Mouse (Mus musculus) adrenal gland, postnatal 36 days (tissue): Measurements from ENCODE around the gene Gm6904. TPM values are rescaled to one million over a fixed set of nuclear protein-coding genes. Genes with fewer than 3 reads are reported as not detected.
"Not testable (repeated sequence)": the region's sequence is repeated elsewhere in the genome, so short reads cannot be mapped to it uniquely, and the experiment has no call there.

Experiments used
- DNase-seq, 2 experiments: peaks; one replicate each; pipeline ENCODE4 v3.0.0; 2021; ENCODE audit warnings: mixed read lengths in 1 of 2
- long read RNA-seq, 2 experiments: library from polyadenylated mRNA; stranded (forward); transcript quantifications; one replicate each; pipeline ENCODE4 v2.0.0; 2021; ENCODE audit warnings: borderline sequencing depth in 2 of 2
- total RNA-seq, 2 experiments: library from RNA; stranded (reverse); gene quantifications; 2 replicates each; pipeline ENCODE4 v1.2.3; 2021

The Gm6904 gene
- total RNA-seq = 1 to 10 TPM in 1 of 2 experiments, under 1 TPM in 1; 0.70 to 1.1 TPM
- long read RNA-seq, experiment 1 = 0 reads
- long read RNA-seq, experiment 2, partial matches to known transcripts = 0 of 1 reads
- long read RNA-seq, experiment 2, other reads (novel, unspliced or antisense) = 1 of 1 reads

- peak; percentile 0 to 3 for DNase-seq
These were observed at the start of gene Gm6904 for GRCm38 (mm10) chr14:59260056-59260455. Gene Gm6904 (minus strand): TSS chr14:59260216.

GRCm38 (mm10) chr14:59297391-59297790 is 37.4 kb upstream of the Gm6904 start, which contains the start of gene Phf11a:
Gene Phf11a (minus strand): TSS chr14:59297522.
- DNase-seq = not testable (repeated sequence)

- DNase-seq = not testable (repeated sequence)
These were observed 31.8 kb upstream of the Gm6904 start for GRCm38 (mm10) chr14:59291769-59292168.

GRCm38 (mm10) chr14:59274961-59275360 is 14.9 kb upstream of the Gm6904 start:
- DNase-seq = not testable (repeated sequence)

GRCm38 (mm10) chr14:59255861-59256260 is 4.2 kb downstream of the Gm6904 start:
- not testable (repeated sequence) for DNase-seq

GRCm38 (mm10) chr14:59250350-59250749 is 9.7 kb downstream of the Gm6904 start:
- peak; percentile 2 to 6 for DNase-seq

GRCm38 (mm10) chr14:59233635-59234034 is 26.4 kb downstream of the Gm6904 start:
- DNase-seq = no peak

GRCm38 (mm10) chr14:59232003-59232402 is 28.0 kb downstream of the Gm6904 start:
- DNase-seq = peak; percentile 71 to 73

GRCm38 (mm10) chr14:59230331-59230966 is 29.6 kb downstream of the Gm6904 start:
- no peak for DNase-seq

- DNase-seq = no peak
These were observed 30.2 kb downstream of the Gm6904 start for GRCm38 (mm10) chr14:59229822-59230221.

- DNase-seq = no peak
These were observed 33.8 kb downstream of the Gm6904 start for GRCm38 (mm10) chr14:59226240-59226639.

GRCm38 (mm10) chr14:59219241-59219640 is 40.8 kb downstream of the Gm6904 start:
- peak in 1 of 2 experiments; percentile 13 for DNase-seq

- DNase-seq = no peak
These were observed 50.2 kb downstream of the Gm6904 start for GRCm38 (mm10) chr14:59209816-59210215.

GRCm38 (mm10) chr14:59209003-59209402 is 51.0 kb downstream of the Gm6904 start:
- no peak for DNase-seq

GRCm38 (mm10) chr14:59205976-59206583 is 53.9 kb downstream of the Gm6904 start:
- no peak for DNase-seq

- DNase-seq = no peak
These were observed 54.6 kb downstream of the Gm6904 start for GRCm38 (mm10) chr14:59205461-59205860.

- DNase-seq = no peak
These were observed 58.3 kb downstream of the Gm6904 start for GRCm38 (mm10) chr14:59201604-59202215.

GRCm38 (mm10) chr14:59200711-59201603 is 59.1 kb downstream of the Gm6904 start, which contains the start of gene Rcbtb1:
Gene Rcbtb1 (plus strand): TSS chr14:59201209.
- peak; percentile 96 to 97 for DNase-seq
